Mouse (Mus musculus) embryonic facial prominence, embryonic 13.5 days (tissue): Measurements from ENCODE around the gene Gm11563. TPM values are rescaled to one million over a fixed set of nuclear protein-coding genes. Genes with fewer than 3 reads are reported as not detected.
"Not testable (repeated sequence)": the region's sequence is repeated elsewhere in the genome, so short reads cannot be mapped to it uniquely, and the experiment has no call there.

ENCODE experiments used
- ATAC-seq: fragments of 200-750 bp; cut with Nextera tagmentation; 2 replicates; pipeline ENCODE4 v1.8.0; 2017; ENCODE audit warnings: low read depth; ENCODE audit not compliant: insufficient number of reproducible peaks, insufficient read depth, low FRiP score, low TSS enrichment
- H3K27ac ChIP-seq: fragments of 300-500 bp; sonication (generic); 2 replicates; pipeline ENCODE4 v1.5.1; 2015; ENCODE audit warnings: moderate library complexity, mild to moderate bottlenecking, inconsistent platforms
- H3K27me3 ChIP-seq: fragments of 300-500 bp; sonication (generic); 2 replicates; pipeline ENCODE4 v1.6.1; 2015; ENCODE audit warnings: mild to moderate bottlenecking, inconsistent platforms
- H3K36me3 ChIP-seq: fragments of 300-500 bp; sonication (generic); 2 replicates; pipeline ENCODE4 v1.6.1; 2015; ENCODE audit warnings: mild to moderate bottlenecking, inconsistent platforms
- H3K4me1 ChIP-seq: fragments of 300-500 bp; sonication (generic); 2 replicates; pipeline ENCODE4 v1.6.1; 2015; ENCODE audit warnings: inconsistent platforms
- H3K4me2 ChIP-seq: fragments of 300-500 bp; sonication (generic); 2 replicates; pipeline ENCODE4 v1.6.1; 2015; ENCODE audit warnings: moderate library complexity, mild to moderate bottlenecking, inconsistent platforms
- H3K4me3 ChIP-seq: fragments of 300-500 bp; sonication (generic); 2 replicates; pipeline ENCODE4 v1.5.1; 2015; ENCODE audit warnings: mild to moderate bottlenecking, inconsistent platforms
- H3K9ac ChIP-seq: fragments of 300-500 bp; sonication (generic); 2 replicates; pipeline ENCODE4 v1.6.1; 2015; ENCODE audit warnings: mild to moderate bottlenecking, inconsistent platforms
- H3K9me3 ChIP-seq: fragments of 300-500 bp; sonication (generic); 2 replicates; pipeline ENCODE4 v1.6.1; 2016; ENCODE audit warnings: inconsistent platforms
- WGBS: fragments of 180-500 bp; shearing (Covaris S2); methylation state at CpG from one replicate; pipeline ENCODE4 v1.1.7; 2015; ENCODE audit warnings: mixed read lengths; 5-methylcytosine and 5-hydroxymethylcytosine counted together
- polyA plus RNA-seq: library from polyadenylated mRNA; unstranded; fragments of >200 nt; fragmentation: Nextera tagmentation; extraction: Ambion mirVana; gene quantifications from 2 replicates; pipeline ENCODE4 v1.2.1, GENCODE M21; 2015

Gene Gm11563
- polyA plus RNA-seq, 1 experiment from 2014 or later: not detected

GRCm38 (mm10) chr11:99640926-99641325 is 17.8 kb downstream of the Gm11563 start:
- H3K27me3 ChIP-seq: no peaks in the 10 kb centered on the region
- H3K4me2 ChIP-seq: no peak overlapping the region
- H3K36me3 ChIP-seq: no peaks in the 10 kb centered on the region
- H3K9ac ChIP-seq: no peak overlapping the region
- H3K4me1 ChIP-seq: peaks cover 4% of the 10 kb centered on the region; the same call in 1 of the 2 replicates
- WGBS: 15% methylated on average over 1 of the region's 1 CpGs
- no peak overlapping the region for H3K4me3 ChIP-seq
- H3K27ac ChIP-seq: no peak overlapping the region
- no peaks in the 10 kb centered on the region for H3K9me3 ChIP-seq
- ATAC-seq: no peak

DNA sequence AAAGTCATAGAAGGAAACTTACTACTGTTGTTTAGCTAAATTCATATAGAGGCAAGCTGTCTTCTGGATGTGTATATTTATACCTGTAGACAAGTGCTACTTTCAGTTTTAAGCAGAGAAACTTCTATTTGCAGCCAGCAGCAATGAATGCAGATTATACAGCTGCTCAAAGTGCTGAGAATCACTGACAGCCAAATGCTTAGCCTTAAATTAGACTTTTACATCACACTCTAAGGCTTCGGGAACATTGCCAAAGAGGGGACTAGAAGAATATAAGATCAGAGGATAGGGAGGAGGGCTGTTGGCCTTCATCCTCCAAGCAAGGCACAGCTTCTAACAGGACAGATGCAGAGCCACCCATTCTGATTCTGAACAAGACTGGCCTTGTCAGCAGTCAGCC is 21.7 kb downstream of the Gm11563 start:
- Histone ChIP-seq H3K27ac (no peak overlapping the region), H3K4me3 (no peak overlapping the region), H3K36me3 (no peaks in the 10 kb centered on the region), H3K9me3 (no peaks in the 10 kb centered on the region), H3K4me2 (no peak overlapping the region), H3K9ac (no peak overlapping the region), H3K4me1 (peaks cover 4% of the 10 kb centered on the region; the same call in 1 of the 2 replicates), H3K27me3 (peaks cover 6% of the 10 kb centered on the region)
- no peak for ATAC-seq
- WGBS: 67% methylated on average over 1 of the region's 1 CpGs

GRCm38 (mm10) chr11:99634653-99635134 is 24.1 kb downstream of the Gm11563 start, which contains the start of gene Krtap4-2:
Krtap4-2 (minus strand) TSS chr11:99635084.
- Histone ChIP-seq H3K9me3 (no peaks in the 10 kb centered on the region), H3K9ac (0 out of 2 replicates have a peak within 1 kb of the TSS, but pooled peaks have one; percentile 6), H3K27ac (0 out of 2 replicates have a peak within 1 kb of the TSS, but pooled peaks have one; percentile 39), H3K36me3 (no peaks in the 10 kb centered on the region), H3K27me3 (peaks cover 6% of the 10 kb centered on the region), H3K4me3 (no peak within 1 kb of the TSS), H3K4me1 (no peaks in the 10 kb centered on the region), H3K4me2 (0 out of 2 replicates have a peak within 1 kb of the TSS, but pooled peaks have one; percentile 9)
- WGBS: 41% methylated on average over 8 of the region's 8 CpGs
- no peak for ATAC-seq

GRCm38 (mm10) chr11:99633293-99633692 is 25.5 kb downstream of the Gm11563 start:
- no peak overlapping the region for H3K27ac ChIP-seq
- no peaks in the 10 kb centered on the region for H3K4me1 ChIP-seq
- ATAC-seq: no peak
- H3K4me2 ChIP-seq: no peak overlapping the region
- H3K4me3 ChIP-seq: no peak overlapping the region
- WGBS: 69% methylated on average over 2 of the region's 2 CpGs
- no peak overlapping the region for H3K9ac ChIP-seq
- no peaks in the 10 kb centered on the region for H3K36me3 ChIP-seq
- no peaks in the 10 kb centered on the region for H3K9me3 ChIP-seq
- H3K27me3 ChIP-seq: peaks cover 6% of the 10 kb centered on the region

DNA sequence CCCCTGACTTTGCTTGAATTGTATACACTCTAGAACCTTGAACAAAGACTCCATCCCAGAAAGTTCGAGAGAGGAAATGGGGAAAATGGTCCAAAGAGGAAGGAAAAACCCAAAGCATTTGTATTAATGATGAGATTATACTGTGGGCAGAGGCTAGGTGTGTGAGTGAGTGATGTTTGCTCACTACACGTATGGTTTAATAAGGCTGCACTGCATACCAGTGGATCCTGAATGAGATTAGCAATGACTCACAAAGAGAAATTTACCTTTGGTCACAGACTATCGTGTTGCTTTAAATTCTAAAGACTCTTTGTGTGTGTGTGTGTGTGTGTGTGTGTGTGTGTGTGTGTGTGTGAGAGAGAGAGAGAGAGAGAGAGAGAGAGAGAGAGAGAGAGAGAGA is 27.9 kb downstream of the Gm11563 start:
- no peak for ATAC-seq
- Histone ChIP-seq H3K9ac (no peak overlapping the region), H3K27me3 (peaks cover 6% of the 10 kb centered on the region), H3K4me3 (no peak overlapping the region), H3K27ac (no peak overlapping the region), H3K36me3 (no peaks in the 10 kb centered on the region), H3K4me1 (no peaks in the 10 kb centered on the region), H3K9me3 (no peaks in the 10 kb centered on the region), H3K4me2 (no peak overlapping the region)
- 65% methylated on average over 3 of the region's 3 CpGs for WGBS

- Histone ChIP-seq H3K27me3 (no peaks in the 10 kb centered on the region), H3K4me1 (no peaks in the 10 kb centered on the region), H3K9me3 (no peaks in the 10 kb centered on the region), H3K4me3 (no peak within 1 kb of the TSS), H3K27ac (no peak within 1 kb of the TSS), H3K9ac (no peak within 1 kb of the TSS), H3K4me2 (no peak within 1 kb of the TSS), H3K36me3 (no peaks in the 10 kb centered on the region)
- no peak for ATAC-seq
- WGBS: 78% methylated on average over 4 of the region's 4 CpGs
Observed at GRCm38 (mm10) chr11:99628138-99628537, 30.6 kb downstream of the Gm11563 start, which contains the start of gene Krtap4-1. Krtap4-1 (minus strand) TSS chr11:99628238.

DNA sequence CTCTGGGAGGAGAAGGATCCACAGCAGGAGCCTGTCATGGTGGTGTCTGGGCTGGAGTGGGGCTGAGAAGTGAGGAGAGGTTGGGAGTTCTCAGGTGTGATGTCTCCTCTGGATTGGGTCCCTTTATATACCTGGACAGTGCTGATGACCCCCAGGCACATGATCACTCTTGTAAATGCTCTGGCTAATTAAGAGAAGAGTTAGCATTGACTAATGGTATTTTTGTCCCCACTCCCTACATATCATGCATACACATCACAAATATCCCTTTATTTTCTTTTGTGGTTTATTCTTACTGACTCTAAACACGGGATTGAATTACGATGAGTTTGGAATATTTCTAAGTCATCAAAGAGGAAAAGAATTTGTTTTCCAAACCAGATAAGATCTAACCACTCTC is 38.4 kb downstream of the Gm11563 start, which contains the start of gene Gm11562:
Gm11562 (minus strand) TSS at position 101 of the 400 bp plus-strand sequence.
- Histone ChIP-seq H3K4me1 (no peaks in the 10 kb centered on the region), H3K9me3 (no peaks in the 10 kb centered on the region), H3K4me2 (no peak within 1 kb of the TSS), H3K4me3 (no peak within 1 kb of the TSS), H3K27me3 (no peaks in the 10 kb centered on the region), H3K36me3 (no peaks in the 10 kb centered on the region), H3K27ac (no peak within 1 kb of the TSS), H3K9ac (no peak within 1 kb of the TSS)
- ATAC-seq: no peak
- 59% methylated on average over 2 of the region's 2 CpGs for WGBS

DNA sequence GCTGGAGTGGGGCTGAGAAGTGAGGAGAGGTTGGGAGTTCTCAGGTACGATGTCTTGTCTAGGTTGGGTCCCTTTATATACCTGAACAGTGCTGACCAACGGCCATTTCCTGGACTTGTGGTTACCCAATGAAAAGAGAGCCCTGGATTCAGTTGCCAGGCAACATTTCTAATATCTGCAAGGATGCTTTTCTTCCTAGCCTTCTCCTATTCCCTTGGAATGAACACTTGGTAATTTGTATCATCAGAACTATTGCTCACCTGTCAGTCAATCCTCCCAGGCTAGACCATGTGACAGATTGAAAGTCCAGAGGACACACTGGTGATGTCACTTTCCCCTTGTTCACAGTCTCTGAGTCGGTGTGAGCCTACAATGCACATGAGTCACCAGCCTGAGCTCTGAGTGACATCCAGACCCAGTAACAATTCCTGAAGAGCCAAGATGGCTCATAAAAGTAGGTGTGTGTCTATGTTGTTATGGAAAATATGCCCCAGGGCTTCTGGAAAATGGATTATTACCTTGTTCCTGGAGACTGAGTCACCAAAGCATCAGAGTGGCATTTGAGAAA is 43.9 kb downstream of the Gm11563 start, which contains the start of gene Krtap2-4:
Krtap2-4 (minus strand) TSS at position 51 of the 568 bp plus-strand sequence.
- no peak within 1 kb of the TSS for H3K9ac ChIP-seq
- H3K27me3 ChIP-seq: no peaks in the 10 kb centered on the region
- no peaks in the 10 kb centered on the region for H3K9me3 ChIP-seq
- H3K4me2 ChIP-seq: no peak within 1 kb of the TSS
- H3K4me1 ChIP-seq: no peaks in the 10 kb centered on the region
- no peak within 1 kb of the TSS for H3K4me3 ChIP-seq
- no peak for ATAC-seq
- H3K36me3 ChIP-seq: no peaks in the 10 kb centered on the region
- WGBS: 77% methylated on average over 3 of the region's 3 CpGs
- H3K27ac ChIP-seq: no peak within 1 kb of the TSS

DNA sequence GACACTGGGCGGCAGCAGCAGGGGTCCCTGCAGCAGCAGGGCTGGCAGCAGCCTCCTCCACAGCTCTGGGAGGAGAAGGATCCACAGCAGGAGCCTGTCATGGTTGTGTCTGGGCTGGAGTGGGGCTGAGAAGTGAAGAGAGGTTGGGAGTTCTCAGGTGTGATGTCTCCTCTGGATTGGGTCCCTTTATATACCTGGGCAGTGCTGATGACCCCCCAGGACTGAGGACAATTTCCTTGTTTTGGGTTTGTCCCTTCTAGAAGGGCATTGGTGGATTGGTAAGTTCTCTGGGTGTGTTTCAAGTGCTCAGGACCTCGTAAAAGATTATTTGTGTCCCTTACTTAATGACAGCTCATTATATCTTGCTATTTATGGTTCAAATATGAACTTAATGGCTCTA is 48.7 kb downstream of the Gm11563 start, which contains the start of gene Gm11937:
Gm11937 (minus strand) TSS at position 101 of the 400 bp plus-strand sequence.
- WGBS: 60% methylated on average over 1 of the region's 2 CpGs
- H3K9ac ChIP-seq, H3K27me3 ChIP-seq, H3K4me3 ChIP-seq, H3K27ac ChIP-seq, H3K36me3 ChIP-seq, ATAC-seq, H3K4me1 ChIP-seq, H3K4me2 ChIP-seq, H3K9me3 ChIP-seq: not testable (repeated sequence)

- no peaks in the 10 kb centered on the region for H3K9me3 ChIP-seq
- no peaks in the 10 kb centered on the region for H3K4me1 ChIP-seq
- 59% methylated on average over 1 of the region's 1 CpGs for WGBS
- no peaks in the 10 kb centered on the region for H3K27me3 ChIP-seq
- ATAC-seq: no peak
- no peak overlapping the region for H3K27ac ChIP-seq
- H3K4me2 ChIP-seq: no peak overlapping the region
- H3K4me3 ChIP-seq: no peak overlapping the region
- H3K9ac ChIP-seq: no peak overlapping the region
- H3K36me3 ChIP-seq: no peaks in the 10 kb centered on the region
Observed at GRCm38 (mm10) chr11:99609126-99609525, 49.6 kb downstream of the Gm11563 start.
